Mouse (Mus musculus): ENCODE data around the gene Rnf151.
A peak's percentile ranks its signal among the peaks of the same experiment; 100 is the strongest.

The Rnf151 gene

DNA sequence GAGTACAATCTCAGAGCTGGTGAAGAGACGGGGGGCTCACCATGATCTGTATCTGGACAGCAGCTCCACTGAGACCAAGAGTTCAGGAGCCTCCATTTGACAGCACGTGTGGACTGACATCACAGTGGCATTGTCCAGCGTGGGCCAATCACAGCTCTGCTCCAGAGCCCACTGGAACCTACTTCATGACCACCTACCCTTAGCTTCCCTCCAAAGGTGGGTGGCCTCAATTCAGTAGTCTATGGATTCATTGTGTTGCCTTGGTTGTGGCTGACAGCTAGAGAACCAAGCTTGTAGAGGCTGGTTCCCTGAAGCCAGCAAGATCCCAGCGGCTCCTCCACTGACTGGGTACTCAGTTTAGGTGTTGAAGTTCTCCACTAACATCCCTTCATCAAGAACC is at the start of gene Rnf151, which contains the start of gene Rps2:
Gene Rnf151 (minus strand): TSS at position 121 of the 400 bp plus-strand sequence.
Gene Rps2 (plus strand): TSS at position 174 of the 400 bp plus-strand sequence.
- no peak for DNase-seq (ENCODE audit: low spot score in 2 of 2)

- DNase-seq (ENCODE audit: low spot score in 2 of 2), result no peak
Observed at GRCm38 (mm10) chr17:24766266-24766875, 48.5 kb upstream of the Rnf151 start.

- DNase-seq (ENCODE audit: low spot score in 2 of 2), result no peak
Observed at GRCm38 (mm10) chr17:24765016-24765905, 47.4 kb upstream of the Rnf151 start.

DNA sequence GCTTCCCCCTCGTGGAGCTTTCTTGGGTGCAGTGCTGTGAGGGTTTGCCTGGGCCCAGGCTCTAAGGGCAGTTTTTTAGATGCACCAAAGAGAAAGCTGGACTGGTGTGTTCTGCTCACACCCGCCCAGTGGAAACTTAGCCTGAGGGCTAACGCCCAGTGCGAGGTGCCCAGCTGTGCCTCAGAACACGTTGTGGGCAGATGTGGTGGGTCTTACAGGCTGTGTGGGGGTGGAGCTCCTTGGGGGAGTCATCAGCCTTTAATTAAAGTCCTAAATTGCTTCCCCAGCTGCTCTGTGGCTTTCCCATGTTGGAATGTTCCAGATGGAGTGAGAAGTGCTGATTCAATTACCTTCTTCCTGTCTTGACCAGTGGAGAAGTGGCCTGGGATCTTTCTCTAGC is 43.3 kb upstream of the Rnf151 start:
- no peak for DNase-seq (ENCODE audit: low spot score in 2 of 2)

- no peak for DNase-seq (ENCODE audit: low spot score in 2 of 2)
Observed at GRCm38 (mm10) chr17:24757394-24757793, 39.5 kb upstream of the Rnf151 start.

DNA sequence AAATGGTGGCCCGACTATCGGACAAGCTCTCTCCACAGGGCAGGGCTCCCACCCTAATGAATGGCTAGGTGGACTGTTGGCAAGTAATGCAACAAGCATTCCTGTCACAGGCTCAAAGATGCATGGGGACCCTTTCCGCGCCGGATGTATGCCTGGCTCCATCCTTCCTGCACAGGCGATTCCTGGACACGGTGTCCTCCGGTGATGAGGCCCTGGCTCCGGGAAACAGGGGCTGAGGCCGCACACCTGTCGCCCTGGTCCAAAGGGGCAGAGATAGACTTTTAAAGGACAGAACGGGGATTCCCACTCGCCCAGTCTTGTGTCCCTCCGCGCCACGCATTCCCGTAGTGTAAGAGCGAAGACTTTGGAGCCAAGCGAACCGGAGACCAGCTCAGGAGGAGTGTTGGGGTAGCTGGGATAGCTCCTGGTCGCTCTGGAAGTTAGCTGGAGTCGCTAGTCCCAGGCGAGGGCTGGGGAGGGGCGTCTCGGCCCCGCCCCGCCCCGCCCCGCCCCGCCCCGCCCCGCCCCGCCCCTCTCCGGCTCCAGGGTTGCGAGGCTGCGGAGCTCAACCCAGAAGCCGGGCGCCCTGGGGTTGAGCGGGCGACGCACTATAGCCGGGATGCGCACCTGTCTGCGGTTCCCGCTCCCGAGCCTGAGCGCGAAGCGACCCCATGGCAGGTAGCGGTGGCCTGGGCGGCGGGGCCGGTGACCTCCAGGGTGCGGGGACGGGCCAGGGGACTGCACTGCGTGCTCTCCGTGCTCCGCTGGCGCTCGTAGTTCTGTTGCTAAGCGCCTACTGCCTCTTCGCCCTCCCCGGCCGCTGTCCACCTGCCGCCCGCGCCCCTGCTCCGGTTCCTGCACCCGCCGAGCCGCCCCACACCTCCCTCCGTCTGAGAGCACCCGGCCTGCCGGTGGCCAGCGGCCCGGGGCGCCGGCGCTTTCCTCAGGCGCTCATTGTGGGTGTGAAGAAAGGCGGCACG is 34.8 kb upstream of the Rnf151 start, which contains the start of gene Hs3st6:
Gene Hs3st6 (plus strand): TSS at position 574 of the 980 bp plus-strand sequence.
- DNase-seq (ENCODE audit: low spot score in 2 of 2), result no peak

GRCm38 (mm10) chr17:24751528-24751927 is 33.7 kb upstream of the Rnf151 start:
- DNase-seq (ENCODE audit: low spot score in 2 of 2), result no peak

DNA sequence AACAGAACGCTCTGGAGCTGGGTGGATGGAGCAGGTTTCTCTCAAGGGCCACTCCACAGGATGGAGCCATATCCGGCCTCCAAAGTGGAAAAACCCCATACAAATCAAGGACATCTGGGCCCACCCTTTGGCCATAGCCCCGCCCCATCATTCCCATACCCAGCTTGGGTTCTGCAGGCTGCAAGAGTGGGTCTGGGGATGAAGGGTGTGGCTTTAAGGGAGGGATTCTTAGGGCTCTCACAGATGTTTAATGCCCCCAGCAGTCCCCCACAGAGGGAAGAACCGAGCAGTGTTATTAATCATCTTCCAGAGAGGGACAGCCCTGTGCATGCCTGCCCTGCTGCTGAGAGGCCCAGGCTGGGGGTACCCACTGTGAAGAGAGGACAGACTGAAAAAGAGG is 29.1 kb upstream of the Rnf151 start:
- DNase-seq (ENCODE audit: low spot score in 2 of 2), result no peak

DNA sequence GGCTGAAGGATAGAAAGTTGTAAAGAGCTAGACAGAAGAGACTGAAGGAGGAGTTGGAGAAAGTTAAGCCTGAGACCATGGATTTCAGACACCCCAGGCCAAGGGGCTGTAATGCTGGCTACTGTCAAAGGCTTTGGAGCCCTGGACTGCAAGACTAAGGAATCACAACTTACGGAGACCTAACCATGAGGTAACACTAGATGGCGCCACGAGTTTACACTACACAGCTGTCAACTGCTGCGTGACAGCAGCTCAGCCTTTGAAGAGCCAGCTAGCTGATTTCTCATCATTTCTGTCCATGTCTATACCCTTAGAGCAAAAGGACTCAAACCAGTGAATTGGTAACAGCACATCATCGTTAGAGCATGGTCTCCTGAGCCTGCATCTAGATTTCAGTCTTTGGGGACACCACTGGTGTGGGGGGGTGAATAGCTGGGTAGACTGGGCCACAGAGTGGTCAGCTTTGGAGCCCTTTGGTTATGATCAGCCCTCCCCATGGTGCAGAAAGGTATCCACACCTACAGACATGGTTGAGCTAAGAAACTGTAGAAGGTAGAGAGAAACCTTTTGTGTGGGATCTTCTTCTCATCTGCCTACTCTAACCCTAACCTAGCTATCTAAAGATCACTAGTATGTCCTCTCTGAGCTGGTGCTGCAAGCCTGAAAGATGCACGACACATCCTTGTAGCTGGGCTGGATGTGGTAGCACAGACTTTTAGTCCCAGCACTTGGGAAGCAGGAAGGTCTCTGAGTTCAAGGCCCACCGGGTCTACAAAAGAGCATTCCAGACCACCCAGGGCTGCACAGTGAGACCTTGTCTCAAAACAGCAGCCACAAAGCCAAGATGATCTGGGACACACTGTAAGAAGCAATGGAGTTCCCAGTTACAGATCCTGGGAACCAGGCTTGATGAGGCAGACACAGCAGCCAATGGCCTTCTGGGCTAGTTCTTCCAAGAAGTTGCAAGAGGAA is 27.9 kb upstream of the Rnf151 start:
- DNase-seq (ENCODE audit: low spot score in 2 of 2), result peak; percentile 90 to 91

DNA sequence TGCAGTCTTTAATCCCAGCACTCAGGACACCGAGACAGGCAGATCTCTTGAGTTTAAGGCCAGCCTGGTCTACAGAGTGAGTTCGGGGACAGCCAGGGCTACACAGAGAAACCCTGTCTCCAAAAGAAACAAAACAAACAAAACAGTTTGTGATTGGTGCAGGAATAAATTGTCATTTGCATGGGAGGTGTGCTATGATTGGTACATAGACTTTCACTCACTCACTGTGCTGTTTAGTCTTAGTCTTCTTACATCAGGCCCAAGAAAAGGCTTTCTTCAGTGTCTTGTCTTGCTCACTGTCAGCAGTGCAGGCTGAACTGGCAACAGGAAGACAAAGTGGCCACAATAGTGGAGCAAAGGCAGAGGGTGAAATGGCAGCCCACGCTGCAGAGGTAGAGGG is 26.5 kb upstream of the Rnf151 start:
- DNase-seq (ENCODE audit: low spot score in 2 of 2), result no peak

GRCm38 (mm10) chr17:24743896-24744295 is 26.0 kb upstream of the Rnf151 start:
- DNase-seq (ENCODE audit: low spot score in 2 of 2), result no peak

DNA sequence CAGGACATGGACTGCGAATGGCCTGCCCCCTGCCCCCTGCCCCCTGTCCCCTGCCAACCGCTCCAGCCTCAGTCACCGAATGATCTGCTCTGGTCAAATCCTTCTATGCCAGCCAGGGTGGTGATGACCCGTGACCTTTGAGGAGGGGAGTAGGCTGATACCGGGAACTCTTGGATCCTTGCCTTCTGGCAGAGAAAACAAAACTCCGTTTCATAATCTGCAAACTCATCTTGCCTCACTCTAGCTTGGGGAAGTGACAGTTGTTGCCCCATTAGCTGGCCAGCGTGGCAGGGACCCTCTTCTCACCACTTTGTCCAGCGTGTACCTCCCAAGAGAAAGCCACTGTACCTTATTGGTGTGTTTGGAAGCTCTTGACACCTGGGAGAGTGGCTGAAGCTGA is 24.4 kb upstream of the Rnf151 start:
- DNase-seq (ENCODE audit: low spot score in 2 of 2), result no peak

DNA sequence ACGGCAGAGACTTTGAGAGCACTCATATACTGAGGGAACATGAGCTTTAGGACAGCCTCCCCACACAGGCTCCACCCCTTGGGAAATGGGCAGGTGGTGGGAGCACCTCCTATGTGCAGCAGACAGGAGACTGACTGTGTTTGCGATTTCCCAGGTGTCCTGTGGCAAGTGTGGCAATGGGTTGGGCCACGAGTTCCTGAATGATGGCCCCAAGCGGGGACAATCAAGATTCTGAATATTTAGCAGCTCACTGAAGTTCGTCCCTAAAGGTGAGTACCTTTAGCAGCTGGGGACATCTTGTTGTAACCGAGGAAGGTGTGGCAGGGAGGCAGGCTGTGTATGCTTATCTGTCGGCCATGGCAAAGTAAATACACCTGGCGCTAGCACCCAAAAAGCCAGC is 22.1 kb upstream of the Rnf151 start:
- no peak for DNase-seq (ENCODE audit: low spot score in 2 of 2)

- no peak for DNase-seq (ENCODE audit: low spot score in 2 of 2)
Observed at GRCm38 (mm10) chr17:24738238-24738637, 20.4 kb upstream of the Rnf151 start.

- DNase-seq (ENCODE audit: low spot score in 2 of 2), result no peak
Observed at GRCm38 (mm10) chr17:24737135-24737810, 19.4 kb upstream of the Rnf151 start.

DNA sequence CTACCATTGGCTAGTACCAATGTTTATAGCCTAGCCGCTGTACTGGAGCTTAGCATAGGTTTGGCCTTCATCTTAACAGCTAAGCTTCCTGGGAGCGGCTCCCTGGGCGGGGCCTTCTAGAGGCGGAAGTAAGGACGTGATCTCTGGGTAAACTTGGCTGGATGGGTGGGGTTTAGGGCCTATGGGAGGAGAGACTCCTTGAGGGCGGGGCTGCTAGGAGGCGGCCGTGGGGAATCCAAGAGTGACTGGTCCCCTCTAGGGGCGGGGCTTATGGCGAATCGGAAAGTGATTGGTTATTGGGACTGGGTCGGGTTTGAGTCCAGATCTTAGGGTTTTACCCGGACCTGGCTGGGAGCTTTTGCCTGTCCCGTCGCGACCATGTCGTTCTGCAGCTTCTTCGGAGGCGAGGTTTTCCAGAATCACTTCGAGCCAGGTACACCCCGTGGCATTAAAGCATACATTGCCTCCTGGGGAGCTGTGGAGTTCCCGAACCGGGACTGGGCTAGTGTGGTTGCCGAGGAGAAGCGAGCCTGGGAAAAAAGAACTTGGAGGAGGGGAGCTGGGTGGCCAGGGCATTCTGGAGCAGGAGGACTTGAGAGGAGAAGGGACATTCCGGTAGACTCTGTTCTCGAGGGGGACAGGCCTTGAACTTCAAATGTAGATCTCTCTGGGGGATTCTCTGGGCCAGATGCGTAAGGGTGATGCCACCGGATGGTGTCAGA is 18.6 kb upstream of the Rnf151 start, which contains the start of gene Msrb1:
Gene Msrb1 (plus strand): TSS at position 313 of the 722 bp plus-strand sequence.
- peak; percentile 91 to 92 for DNase-seq (ENCODE audit: low spot score in 2 of 2)

DNA sequence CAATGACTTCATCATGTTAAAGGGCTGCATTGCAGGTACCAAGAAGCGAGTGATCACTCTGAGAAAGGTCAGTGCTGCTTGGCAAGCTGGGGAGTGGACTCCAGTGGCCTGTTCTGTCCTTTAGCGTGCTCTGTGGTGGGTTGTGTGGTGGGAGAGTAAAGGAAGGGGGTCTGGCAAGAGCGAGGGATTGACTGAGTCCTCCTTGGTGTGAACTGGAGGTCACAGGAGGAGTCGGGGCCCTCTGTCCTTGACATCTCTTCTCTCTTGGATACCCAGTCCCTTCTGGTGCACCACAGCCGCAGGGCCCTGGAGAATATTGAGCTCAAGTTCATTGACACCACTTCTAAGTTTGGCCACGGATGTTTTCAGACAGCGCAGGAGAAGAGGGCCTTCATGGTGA is 17.6 kb upstream of the Rnf151 start:
- DNase-seq (ENCODE audit: low spot score in 2 of 2), result no peak

- no peak for DNase-seq (ENCODE audit: low spot score in 2 of 2)
Observed at GRCm38 (mm10) chr17:24734513-24734912, 16.6 kb upstream of the Rnf151 start.

GRCm38 (mm10) chr17:24733434-24734050 is 15.7 kb upstream of the Rnf151 start:
- DNase-seq (ENCODE audit: low spot score in 2 of 2), result no peak

All from right cerebral cortex, adult 2 months (tissue).